9 mouse cellular contexts compared by ENCODE assay signal in genomic region chr2:155050108-155050503, GRCm38 (mm10). TPM values are rescaled to one million over a fixed set of nuclear protein-coding genes. Genes with fewer than 3 reads are reported as not detected.
DNase-seq lines count a peak whose midpoint lies in the region; ATAC-seq and TF ChIP-seq lines count a peak whose summit lies in the region.
"Had no signal": no experiment of that assay in that cellular context is flagged by ENCODE, and none has a peak within 500 bp of the region (broad histone marks: within the 10 kb centered on the region; RNA-seq: fewer than 3 reads in every experiment).

No protein-coding gene starts in this region.

- H3K4me3 ChIP-seq in cerebellum, adult 2 months (replicated peaks; ENCODE audit: insufficient read depth, low read depth, low read length): peak overlapping the region; percentile 76
- H3K4me3 ChIP-seq in bone marrow macrophage, adult 2 months (ENCODE audit: insufficient read depth, low read length): peak overlapping the region; percentile 59
- peak overlapping the region; percentile 42 for H3K4me3 ChIP-seq in heart, embryonic 11.5 days (ENCODE audit: low read depth, low read length)
- peak overlapping the region; percentile 63 for H3K4me3 ChIP-seq in liver, embryonic 12.5 days
- peak overlapping the region; percentile 56 for H3K4me3 ChIP-seq in neural tube, embryonic 15.5 days (replicated peaks)

- DNase-seq in cerebellum, adult 2 months: no peak
- DNase-seq in cerebellum, postnatal 36 days: no peak
- no peak for DNase-seq in ovary, postnatal 10 days (ENCODE audit: low spot score)
- DNase-seq in gastrocnemius, postnatal 10 days: no peak

- no peaks in the 10 kb centered on the region for H3K36me3 ChIP-seq in heart, embryonic 11.5 days (ENCODE audit: control insufficient read depth, insufficient read depth, low read length)
- no peaks in the 10 kb centered on the region for H3K36me3 ChIP-seq in liver, embryonic 12.5 days
- H3K36me3 ChIP-seq in neural tube, embryonic 15.5 days: no peaks in the 10 kb centered on the region

- peak overlapping the region; percentile 77 for H3K4me2 ChIP-seq in heart, embryonic 11.5 days
- H3K4me2 ChIP-seq in liver, embryonic 12.5 days: peak overlapping the region; percentile 90
- peak overlapping the region; percentile 90 for H3K4me2 ChIP-seq in neural tube, embryonic 15.5 days

- no peaks in the 10 kb centered on the region for H3K27me3 ChIP-seq in cerebellum, adult 2 months (ENCODE audit: control insufficient read depth, insufficient read depth, low read length)
- H3K27me3 ChIP-seq in heart, embryonic 11.5 days (ENCODE audit: control insufficient read depth, insufficient read depth, low read length): no peaks in the 10 kb centered on the region
- H3K27me3 ChIP-seq in liver, embryonic 12.5 days (replicated peaks): peaks cover 8% of the 10 kb centered on the region; the same call in 1 of the 2 replicates
- H3K27me3 ChIP-seq in neural tube, embryonic 15.5 days (replicated peaks): no peaks in the 10 kb centered on the region

- no peaks in the 10 kb centered on the region for H3K9me3 ChIP-seq in heart, embryonic 11.5 days (replicated peaks; ENCODE audit: control insufficient read depth, low read length)
- no peaks in the 10 kb centered on the region for H3K9me3 ChIP-seq in liver, embryonic 12.5 days (replicated peaks)
- H3K9me3 ChIP-seq in neural tube, embryonic 15.5 days (replicated peaks): no peaks in the 10 kb centered on the region

- peak overlapping the region; percentile 68 for H3K9ac ChIP-seq in heart, embryonic 11.5 days (ENCODE audit: low read depth, low read length)
- H3K9ac ChIP-seq in liver, embryonic 12.5 days: peak overlapping the region; percentile 78
- H3K9ac ChIP-seq in neural tube, embryonic 15.5 days (replicated peaks): peak overlapping the region; percentile 80

- peak; percentile 19; the same call in 1 of the 2 replicates for ATAC-seq in heart, embryonic 11.5 days (replicated peaks; ENCODE audit: insufficient number of reproducible peaks, low FRiP score, low TSS enrichment)
- ATAC-seq in liver, embryonic 12.5 days: peak; percentile 40
- peak; percentile 1; the same call in 1 of the 2 replicates for ATAC-seq in neural tube, embryonic 15.5 days (ENCODE audit: low FRiP score)

- TF ChIP-seq CTCF in cerebellum, adult 2 months (IDR thresholded peaks at IDR 0.05; ENCODE audit: borderline replicate concordance, insufficient read depth, low read depth, low read length): no peak
- TF ChIP-seq CTCF in bone marrow macrophage, adult 2 months (IDR thresholded peaks at IDR 0.05; ENCODE audit: low read depth, low read length): no peak

- H3K27ac ChIP-seq in cerebellum, adult 2 months (ENCODE audit: insufficient read depth, low read length): peak overlapping the region; percentile 95
- peak overlapping the region; percentile 73 for H3K27ac ChIP-seq in bone marrow macrophage, adult 2 months (ENCODE audit: insufficient read depth, low read depth, low read length)
- peak overlapping the region; percentile 22 for H3K27ac ChIP-seq in heart, embryonic 11.5 days (ENCODE audit: low read depth, low read length)
- peak overlapping the region; percentile 78 for H3K27ac ChIP-seq in liver, embryonic 12.5 days
- peak overlapping the region; percentile 94 for H3K27ac ChIP-seq in neural tube, embryonic 15.5 days (replicated peaks)

- WGBS in cerebellum, adult 2 months: 23% methylated on average over 5 of the region's 5 CpGs
- WGBS in heart, embryonic 11.5 days (ENCODE audit: insufficient replicate concordance): 23% methylated on average over 5 of the region's 5 CpGs
- 27% methylated on average over 5 of the region's 5 CpGs for WGBS in liver, embryonic 12.5 days (ENCODE audit: insufficient replicate concordance)
- 17% methylated on average over 5 of the region's 5 CpGs for WGBS in neural tube, embryonic 15.5 days

- TF ChIP-seq POLR2A in cerebellum, adult 2 months (IDR thresholded peaks at IDR 0.05; ENCODE audit: borderline replicate concordance, insufficient read depth, low read length): no peak
- no peak for TF ChIP-seq POLR2A in bone marrow macrophage, adult 2 months (IDR thresholded peaks at IDR 0.05; ENCODE audit: borderline replicate concordance, low read depth, low read length)

- H3K4me1 ChIP-seq in cerebellum, adult 2 months (ENCODE audit: control insufficient read depth, insufficient read depth, low read length): peaks cover 5% of the 10 kb centered on the region; the same call in 1 of the 2 replicates
- peaks cover 27% of the 10 kb centered on the region for H3K4me1 ChIP-seq in bone marrow macrophage, adult 2 months (ENCODE audit: control insufficient read depth, insufficient read depth, low read length)
- H3K4me1 ChIP-seq in heart, embryonic 11.5 days (ENCODE audit: control insufficient read depth, insufficient read depth, low read length): peaks cover 13% of the 10 kb centered on the region
- peaks cover 24% of the 10 kb centered on the region for H3K4me1 ChIP-seq in liver, embryonic 12.5 days
- peaks cover 14% of the 10 kb centered on the region for H3K4me1 ChIP-seq in neural tube, embryonic 15.5 days

RNA-seq across cellular contexts. Expression of gene Ahcy, which starts 24.2 kb away (rescaled TPM):
- 40.4 and 41.1 TPM in 2 replicates for polyA plus RNA-seq in cerebellum, adult 2 months (2012; rRNA removed)
- 3.6 and 7.8 TPM in 2 replicates for polyA plus RNA-seq in bone marrow macrophage, adult 2 months (2012; ENCODE audit: insufficient read depth, insufficient read length, missing spikeins)
- polyA plus RNA-seq in heart, embryonic 11.5 days (2014; fragmentation: Nextera tagmentation; extraction: Ambion mirVana): 59.0 and 59.8 TPM in 2 replicates
- 65.4 and 67.1 TPM in 2 replicates for polyA plus RNA-seq in liver, embryonic 12.5 days (2016; fragmentation: Nextera tagmentation; extraction: Ambion mirVana)
- 30.9 and 44.6 TPM in 2 replicates for polyA plus RNA-seq in neural tube, embryonic 15.5 days (2015; fragmentation: Nextera tagmentation; extraction: Ambion mirVana)
- 10 to 100 TPM; 18.9 to 22.7 TPM for total RNA-seq in gastrocnemius, postnatal 10 days (2021)

RNA-seq across cellular contexts. Expression of gene Gm14226, which starts 32.0 kb away (rescaled TPM):
- polyA plus RNA-seq in cerebellum, adult 2 months (2012; rRNA removed): 0.03 TPM in 1 of 2 replicates, not detected in the other
- polyA plus RNA-seq in bone marrow macrophage, adult 2 months (2012; ENCODE audit: insufficient read depth, insufficient read length, missing spikeins): not detected in 2 replicates
- 2.1 and 2.2 TPM in 2 replicates for polyA plus RNA-seq in heart, embryonic 11.5 days (2014; fragmentation: Nextera tagmentation; extraction: Ambion mirVana)
- polyA plus RNA-seq in liver, embryonic 12.5 days (2016; fragmentation: Nextera tagmentation; extraction: Ambion mirVana): 0.53 and 0.62 TPM in 2 replicates
- polyA plus RNA-seq in neural tube, embryonic 15.5 days (2015; fragmentation: Nextera tagmentation; extraction: Ambion mirVana): 0.29 and 0.47 TPM in 2 replicates
- not detected for total RNA-seq in gastrocnemius, postnatal 10 days (2021)
- total RNA-seq: hematopoietic stem cell, adult 5-6 weeks had no signal

Comparison
In these comparisons a context has a peak if more than half of its experiments do, and no peak if none do; other contexts are left out.
1. H3K27ac ChIP-seq: peak in every context shown above with its lines; median percentile 95 in cerebellum, adult 2 months; 94 in neural tube, embryonic 15.5 days; 78 in liver, embryonic 12.5 days; 73 in bone marrow macrophage, adult 2 months; 22 in heart, embryonic 11.5 days.